Mouse (Mus musculus) heart, adult 8-10 months (tissue): ENCODE data around the gene Cyb5rl. TPM values are rescaled to one million over a fixed set of nuclear protein-coding genes. Genes with fewer than 3 reads are reported as not detected.

ENCODE experiments used
- DNase-seq: peaks from one replicate; pipeline ENCODE4 v3.0.0; 2022; ENCODE audit warnings: low spot score
- total RNA-seq, 4 experiments: library from RNA; stranded (reverse); gene quantifications; 2 replicates each; pipeline ENCODE4 v1.2.4; 2022

Gene Cyb5rl
- total RNA-seq, result 10 to 100 TPM; 24.2 to 35.1 (median 27.8) TPM

GRCm38 (mm10) chr4:107066252-107067124 is at the start of gene Cyb5rl, which contains the start of gene Mrpl37:
Gene Cyb5rl, plus strand, starts transcription at chr4:107066988.
Gene Mrpl37, minus strand, starts transcription at chr4:107066868.
- DNase-seq, result peak; percentile 99

GRCm38 (mm10) chr4:107017257-107017656 is 49.5 kb upstream of the Cyb5rl start:
- DNase-seq, result no peak

GRCm38 (mm10) chr4:107018521-107018920 is 48.3 kb upstream of the Cyb5rl start:
- DNase-seq, result no peak

DNA sequence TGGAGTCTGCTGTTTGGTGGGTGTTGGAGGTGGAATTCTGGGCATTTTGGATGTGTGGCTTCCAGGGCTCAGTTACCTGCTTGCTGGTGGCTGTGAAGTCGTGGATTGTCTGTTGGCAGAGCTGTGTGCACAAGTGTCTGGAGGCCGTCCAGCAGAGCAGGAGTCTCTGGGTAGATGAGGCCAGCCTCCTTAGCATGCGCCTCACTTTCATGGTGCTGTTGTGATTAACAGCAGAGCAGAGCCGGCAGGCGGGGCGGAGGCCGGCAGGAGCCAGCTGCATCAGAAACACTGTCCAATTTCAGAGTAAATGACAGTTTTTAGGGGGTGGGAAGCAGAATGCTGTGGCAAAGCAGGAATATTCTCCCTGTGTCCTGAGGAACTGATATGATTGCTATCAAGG is 47.8 kb upstream of the Cyb5rl start:
- DNase-seq, result no peak

DNA sequence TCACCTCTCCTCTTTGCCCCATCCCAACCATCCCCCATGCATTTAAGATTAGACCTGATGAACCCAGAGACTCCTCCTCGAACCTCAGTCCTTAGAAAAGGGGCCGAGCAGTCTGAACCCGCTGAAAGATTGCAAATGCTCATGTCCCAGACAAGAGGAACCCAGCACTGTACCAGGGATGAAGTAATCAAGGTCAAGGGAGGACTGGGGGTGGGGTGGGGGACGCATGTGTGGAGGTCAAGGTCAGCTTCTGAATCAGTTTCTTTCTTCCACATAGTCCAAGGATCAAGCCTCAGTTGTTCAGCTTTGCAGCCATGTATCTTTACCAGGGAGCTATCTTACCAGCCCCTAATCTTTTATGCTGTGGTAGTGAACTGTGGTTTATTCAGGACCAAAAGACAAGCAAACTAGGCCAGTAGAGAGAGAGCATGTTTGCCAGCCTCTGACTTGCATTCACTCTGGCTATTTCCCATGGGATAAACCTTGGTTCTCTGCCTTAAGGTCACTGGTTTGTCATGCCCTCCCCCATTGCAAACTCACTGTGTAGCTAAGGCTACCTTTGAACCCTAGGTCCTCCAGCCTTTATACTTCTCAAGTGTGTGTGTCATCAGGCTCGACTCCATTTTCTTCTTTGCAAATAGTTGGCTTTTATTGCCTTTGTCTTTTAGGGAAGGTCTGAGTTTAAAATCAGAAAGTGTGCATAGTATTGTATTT is 46.3 kb upstream of the Cyb5rl start:
- no peak for DNase-seq

GRCm38 (mm10) chr4:107021464-107021863 is 45.3 kb upstream of the Cyb5rl start:
- DNase-seq, result no peak

- no peak for DNase-seq
These were observed 41.9 kb upstream of the Cyb5rl start for GRCm38 (mm10) chr4:107024899-107025298.

DNA sequence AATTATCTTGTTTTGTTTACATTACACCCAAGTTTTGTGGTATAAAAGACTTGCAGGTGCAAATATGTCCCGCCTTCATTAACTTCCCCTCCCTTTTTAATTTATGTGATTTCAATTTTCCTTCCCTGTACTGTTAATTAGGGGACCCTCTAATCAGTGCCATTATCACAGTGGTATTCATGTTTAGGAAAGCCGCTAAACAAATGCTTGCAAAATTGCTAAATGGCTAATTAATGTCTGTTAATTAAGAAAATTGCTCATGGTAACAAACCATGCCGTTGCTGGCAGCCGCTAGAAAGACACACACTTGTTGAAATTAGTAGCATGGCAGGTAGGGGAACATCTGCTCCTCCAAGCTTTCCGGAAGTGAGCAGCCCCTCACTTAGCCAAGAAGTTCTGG is 41.4 kb upstream of the Cyb5rl start:
- DNase-seq, result no peak

DNA sequence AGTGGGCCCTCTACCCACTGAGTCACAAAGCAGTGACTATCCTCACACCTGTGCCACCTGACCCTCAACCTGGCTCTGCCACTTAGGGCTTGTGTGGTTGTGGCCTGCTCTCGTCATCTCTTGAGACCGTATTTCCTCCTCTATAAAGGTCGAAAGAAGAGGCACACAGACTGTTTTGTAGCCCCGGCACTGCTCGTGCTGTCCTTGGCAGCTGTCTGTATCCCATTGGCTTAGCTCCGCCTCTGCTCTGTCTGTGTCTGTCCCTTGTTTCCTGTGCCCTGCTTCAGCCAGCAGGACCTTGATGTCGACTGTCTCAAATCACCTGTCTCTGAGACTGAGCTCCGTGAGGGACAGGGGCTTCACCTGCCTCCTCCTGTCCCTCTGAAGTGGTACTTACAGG is 40.3 kb upstream of the Cyb5rl start:
- DNase-seq, result peak; percentile 12

GRCm38 (mm10) chr4:107035689-107036088 is 31.1 kb upstream of the Cyb5rl start:
- no peak for DNase-seq

DNA sequence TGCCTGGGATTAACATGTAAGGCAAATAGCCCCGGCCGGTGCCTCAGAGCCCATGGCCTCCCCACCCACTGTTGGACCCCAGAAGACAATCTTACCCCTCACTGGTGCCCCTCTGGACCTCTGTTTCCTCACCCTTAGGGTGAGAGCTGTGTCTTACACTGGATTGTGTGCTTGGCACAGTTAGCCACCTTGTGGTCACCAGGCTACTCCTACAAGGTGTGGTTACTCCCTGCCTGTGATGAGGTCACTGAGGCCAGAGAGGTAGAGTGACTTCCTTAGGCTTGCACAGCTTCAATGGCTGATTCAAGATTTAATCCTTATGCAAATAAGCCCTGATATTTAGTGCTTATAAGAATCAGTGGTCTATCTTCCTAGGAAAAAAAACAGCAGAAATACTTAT is 29.8 kb upstream of the Cyb5rl start:
- DNase-seq, result no peak

- DNase-seq, result no peak
These were observed 28.5 kb upstream of the Cyb5rl start for GRCm38 (mm10) chr4:107038303-107038702.

DNA sequence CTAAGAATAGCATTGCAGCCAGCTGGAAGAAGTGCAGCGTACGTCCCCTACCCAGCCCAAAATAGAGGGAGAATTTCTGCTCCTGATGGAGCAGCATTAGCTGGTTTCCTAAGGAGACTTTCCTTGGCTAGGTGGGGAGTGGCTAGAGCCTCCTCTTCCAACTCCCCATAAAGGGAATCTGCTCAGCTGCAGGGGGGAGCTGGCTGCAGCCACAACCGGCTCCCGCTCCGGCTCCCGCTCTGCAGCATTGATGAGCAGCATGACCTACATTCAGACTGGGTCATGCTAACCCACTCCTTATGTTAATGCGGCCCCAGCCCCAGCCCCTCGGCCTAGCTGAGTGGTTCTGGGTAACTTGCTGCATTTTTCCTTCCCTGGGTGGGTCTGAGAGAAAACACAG is 27.5 kb upstream of the Cyb5rl start:
- no peak for DNase-seq

GRCm38 (mm10) chr4:107042304-107042703 is 24.5 kb upstream of the Cyb5rl start:
- DNase-seq, result no peak

DNA sequence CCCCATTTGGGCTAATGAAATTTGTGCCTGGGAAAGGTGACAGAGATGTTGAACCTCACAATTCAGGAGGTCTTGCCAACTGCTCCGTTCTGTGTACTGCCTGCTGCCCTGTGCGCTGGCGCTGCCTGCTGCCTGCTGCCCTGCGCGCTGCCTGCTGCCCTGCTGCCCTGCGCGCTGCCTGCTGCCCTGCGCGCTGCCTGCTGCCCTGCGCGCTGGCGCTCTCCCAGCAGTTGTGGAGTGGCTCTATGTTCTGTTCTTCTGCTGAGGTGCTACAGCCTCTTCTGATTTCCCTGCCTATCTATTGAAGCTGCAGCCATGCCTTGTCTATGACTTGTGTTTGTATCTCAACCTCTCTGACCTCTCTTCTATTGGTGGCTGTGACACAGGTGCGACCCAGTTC is 21.6 kb upstream of the Cyb5rl start:
- DNase-seq, result no peak

DNA sequence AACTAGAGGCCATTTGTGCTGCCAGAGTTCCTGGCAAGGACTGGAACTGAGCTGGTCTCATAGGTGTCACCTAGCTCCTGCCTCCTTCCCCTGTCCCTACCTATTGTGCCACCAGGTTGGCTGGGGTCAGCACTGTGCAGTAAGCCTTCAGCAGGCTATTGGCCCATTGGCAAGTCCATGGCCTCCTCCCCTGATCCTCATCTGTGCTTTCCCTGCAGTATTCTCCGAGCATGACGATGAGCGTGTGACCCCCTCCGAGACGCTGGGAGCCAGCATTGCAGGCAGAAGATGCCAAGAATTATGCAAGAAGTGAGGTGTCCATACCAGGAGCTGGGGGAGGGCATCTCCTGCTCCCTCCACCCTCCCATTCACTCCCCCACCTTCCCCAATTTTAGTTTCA is 19.0 kb upstream of the Cyb5rl start:
- DNase-seq, result no peak

GRCm38 (mm10) chr4:107048568-107049162 is 18.1 kb upstream of the Cyb5rl start:
- peak; percentile 31 for DNase-seq

DNA sequence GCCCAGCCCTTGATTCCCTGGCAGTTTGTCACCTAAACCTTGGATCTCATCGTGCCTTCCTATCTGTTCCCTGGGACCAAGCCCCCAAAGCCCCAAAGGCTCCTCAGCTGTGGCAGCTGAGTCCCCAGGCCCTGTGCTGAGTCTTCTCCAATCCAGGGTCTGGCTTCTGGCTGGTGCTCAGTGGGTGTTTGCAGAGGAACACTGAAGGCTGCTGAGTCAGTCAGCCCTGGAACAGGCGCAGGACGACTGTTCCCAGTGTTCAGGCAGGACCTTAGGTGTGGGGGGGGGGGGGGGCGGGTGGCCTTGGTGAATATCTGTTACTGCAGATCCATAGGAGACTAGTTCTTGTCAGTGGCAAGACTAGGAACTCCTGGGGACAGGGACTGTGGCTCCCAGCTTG is 14.9 kb upstream of the Cyb5rl start:
- DNase-seq, result no peak

DNA sequence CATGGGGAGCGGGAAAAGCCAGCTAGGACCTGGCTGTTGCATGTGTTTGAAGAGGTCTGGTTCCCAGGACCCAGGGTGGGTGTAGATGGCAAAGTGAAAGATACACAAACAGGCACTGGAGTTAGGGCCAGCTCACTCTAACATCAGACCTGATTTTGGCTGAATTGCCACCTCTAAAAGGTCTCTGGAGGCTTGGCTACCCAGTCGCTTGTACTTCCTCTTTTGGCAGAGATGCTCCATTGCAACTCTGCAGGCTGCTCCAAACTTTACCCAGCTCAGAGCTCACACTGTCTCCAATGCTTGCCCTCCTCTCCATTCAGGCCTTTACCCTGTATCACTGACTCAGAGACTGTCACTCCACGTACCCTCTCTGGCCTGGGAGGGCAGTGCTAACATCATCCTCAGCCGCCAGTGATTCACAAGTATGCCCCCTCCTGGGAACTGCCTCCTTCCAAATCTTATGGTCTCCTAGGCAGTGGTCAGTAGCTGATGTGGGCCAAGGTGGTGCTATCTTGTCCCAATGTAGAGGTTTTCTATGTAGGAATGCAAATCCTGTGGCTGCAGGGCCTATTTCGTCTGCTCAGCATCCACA is 13.7 kb upstream of the Cyb5rl start:
- DNase-seq, result no peak

GRCm38 (mm10) chr4:107056088-107056487 is 10.7 kb upstream of the Cyb5rl start:
- no peak for DNase-seq

DNA sequence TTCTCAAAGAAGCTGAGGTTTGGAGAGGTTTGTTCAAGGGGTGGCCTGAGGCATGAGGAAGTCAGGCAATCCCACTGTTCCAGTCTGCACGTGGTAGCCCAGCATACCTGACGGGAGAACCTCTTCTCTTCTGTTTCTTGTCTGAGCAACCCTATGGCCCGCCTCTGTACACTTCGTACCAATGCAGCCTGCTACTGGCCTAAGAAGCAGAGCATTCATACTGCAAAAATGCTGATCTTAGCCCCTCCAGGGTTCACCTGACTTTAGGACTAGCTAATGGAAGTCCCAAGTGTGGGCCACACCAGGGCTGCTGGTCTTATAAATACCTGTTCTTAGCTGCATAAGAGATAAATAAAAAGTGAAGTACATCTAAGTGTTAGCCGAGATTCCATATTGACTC is 8.4 kb upstream of the Cyb5rl start:
- no peak for DNase-seq

DNA sequence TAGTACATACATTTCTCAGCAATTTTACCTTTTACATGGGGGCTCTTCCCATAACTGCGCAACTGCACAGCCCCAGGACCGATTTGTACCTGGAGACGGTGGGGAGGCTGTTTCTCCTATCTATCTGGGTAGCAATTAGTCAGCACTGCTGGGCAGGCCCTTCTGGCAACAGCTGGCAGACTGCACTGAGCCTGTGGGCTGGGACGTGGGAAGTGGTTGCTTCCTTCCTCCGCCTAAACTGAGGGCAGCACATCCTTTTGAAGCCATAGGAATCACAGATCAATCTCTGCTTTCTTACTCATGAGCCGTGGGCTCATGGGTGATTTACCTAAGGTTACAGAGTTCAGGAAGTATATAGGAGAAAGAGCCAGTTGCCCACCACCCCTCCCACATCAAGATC is 8.0 kb upstream of the Cyb5rl start:
- no peak for DNase-seq
